Mouse (Mus musculus): Measurements from ENCODE around the gene Sstr5.

The Sstr5 gene

GRCm38 (mm10) chr17:25497013-25497412 is at the start of gene Sstr5:
Gene Sstr5 (minus strand): TSS chr17:25497288.
- no peak for DNase-seq (ENCODE audit: low spot score in 2 of 2)

GRCm38 (mm10) chr17:25541768-25542167 is 44.7 kb upstream of the Sstr5 start:
- no peak for DNase-seq (ENCODE audit: low spot score in 2 of 2)

- no peak for DNase-seq (ENCODE audit: low spot score in 2 of 2)
Measured at GRCm38 (mm10) chr17:25540731-25541130, 43.6 kb upstream of the Sstr5 start.

- peak; percentile 37 to 49 for DNase-seq (ENCODE audit: low spot score in 2 of 2)
Measured at GRCm38 (mm10) chr17:25538945-25539875, 42.1 kb upstream of the Sstr5 start.

GRCm38 (mm10) chr17:25530357-25531022 is 33.4 kb upstream of the Sstr5 start:
- no peak for DNase-seq (ENCODE audit: low spot score in 2 of 2)

- DNase-seq (ENCODE audit: low spot score in 2 of 2): no peak
Measured at GRCm38 (mm10) chr17:25522080-25522479, 25.0 kb upstream of the Sstr5 start.

- no peak for DNase-seq (ENCODE audit: low spot score in 2 of 2)
Measured at GRCm38 (mm10) chr17:25520492-25520891, 23.4 kb upstream of the Sstr5 start.

- DNase-seq (ENCODE audit: low spot score in 2 of 2): no peak
Measured at GRCm38 (mm10) chr17:25519511-25519910, 22.4 kb upstream of the Sstr5 start.

- peak; percentile 18 to 22 for DNase-seq (ENCODE audit: low spot score in 2 of 2)
Measured at GRCm38 (mm10) chr17:25518144-25518543, 21.1 kb upstream of the Sstr5 start.

GRCm38 (mm10) chr17:25516315-25516714 is 19.2 kb upstream of the Sstr5 start:
- no peak for DNase-seq (ENCODE audit: low spot score in 2 of 2)

- no peak for DNase-seq (ENCODE audit: low spot score in 2 of 2)
Measured at GRCm38 (mm10) chr17:25514055-25514454, 17.0 kb upstream of the Sstr5 start.

- DNase-seq (ENCODE audit: low spot score in 2 of 2): no peak
Measured at GRCm38 (mm10) chr17:25511876-25512275, 14.8 kb upstream of the Sstr5 start.

- DNase-seq (ENCODE audit: low spot score in 2 of 2): no peak
Measured at GRCm38 (mm10) chr17:25510074-25510830, 13.2 kb upstream of the Sstr5 start.

GRCm38 (mm10) chr17:25508860-25509577 is 11.9 kb upstream of the Sstr5 start:
- peak; percentile 87 for DNase-seq (ENCODE audit: low spot score in 2 of 2)

- DNase-seq (ENCODE audit: low spot score in 2 of 2): peak; percentile 77 to 82
Measured at GRCm38 (mm10) chr17:25507799-25508198, 10.7 kb upstream of the Sstr5 start.

- no peak for DNase-seq (ENCODE audit: low spot score in 2 of 2)
Measured at GRCm38 (mm10) chr17:25502599-25502998, 5.5 kb upstream of the Sstr5 start.

GRCm38 (mm10) chr17:25482092-25482491 is 15.0 kb downstream of the Sstr5 start:
- DNase-seq (ENCODE audit: low spot score in 2 of 2): peak in 1 of 2 experiments; percentile 14

GRCm38 (mm10) chr17:25480820-25481219 is 16.3 kb downstream of the Sstr5 start:
- DNase-seq (ENCODE audit: low spot score in 2 of 2): no peak

- DNase-seq (ENCODE audit: low spot score in 2 of 2): no peak
Measured at GRCm38 (mm10) chr17:25480152-25480551, 16.9 kb downstream of the Sstr5 start.

GRCm38 (mm10) chr17:25475946-25476744 is 20.9 kb downstream of the Sstr5 start:
- peak; percentile 73 to 75 for DNase-seq (ENCODE audit: low spot score in 2 of 2)
